Comparison of ENCODE assay signal across 14 mouse cellular contexts in genomic region chr5:144758422-144758821, GRCm38 (mm10). TPM values are rescaled to one million over a fixed set of nuclear protein-coding genes. Genes with fewer than 3 reads are reported as not detected.
DNase-seq lines count a peak whose midpoint lies in the region; ATAC-seq lines count a peak whose summit lies in the region.
"Had no signal": no experiment of that assay in that cellular context is flagged by ENCODE, and none has a peak within 500 bp of the region (broad histone marks: within the 10 kb centered on the region; RNA-seq: fewer than 3 reads in every experiment).

No protein-coding gene starts in this region.

- no peaks in the 10 kb centered on the region for H3K9me3 ChIP-seq in forebrain, embryonic 12.5 days
- H3K9me3 ChIP-seq in liver, embryonic 11.5 days (ENCODE audit: control insufficient read depth, low read length): no peaks in the 10 kb centered on the region

- peaks cover 22% of the 10 kb centered on the region for H3K4me1 ChIP-seq in forebrain, embryonic 12.5 days
- no peaks in the 10 kb centered on the region for H3K4me1 ChIP-seq in liver, embryonic 11.5 days (replicated peaks; ENCODE audit: control insufficient read depth, insufficient read depth, low read length)

- DNase-seq in frontal cortex, postnatal 25 days (ENCODE audit: low spot score in 2 of 2): no peak
- DNase-seq in left cerebral cortex, postnatal 10 days (ENCODE audit: extremely low spot score in 1 of 2, low spot score in 2 of 2): peak; percentile 42 to 48
- peak; percentile 51 for DNase-seq in retina, embryonic 14.5 days (ENCODE audit: low spot score)
- no peak for DNase-seq in cerebellum, postnatal 36 days
- no peak for DNase-seq in lung, postnatal 10 days
- DNase-seq in liver, embryonic 11.5 days (ENCODE audit: low spot score): no peak
- DNase-seq: cerebellum, postnatal 10 days; gastrocnemius, adult 2 months; heart, postnatal 4 days had no signal

- intact Hi-C loops in left cerebral cortex, postnatal 10 days (cut with DNase I): no loop called here

- WGBS in forebrain, embryonic 12.5 days: 4% methylated on average over 8 of the region's 8 CpGs
- 23% methylated on average over 8 of the region's 8 CpGs for WGBS in liver, embryonic 11.5 days

- ATAC-seq in frontal cortex, adult (ENCODE audit: low TSS enrichment): peak; percentile 25; the same call in 1 of the 2 replicates
- peak; percentile 75 for ATAC-seq in forebrain, embryonic 12.5 days (ENCODE audit: low FRiP score)
- no peak for ATAC-seq in liver, embryonic 11.5 days (replicated peaks; ENCODE audit: low FRiP score)
- ATAC-seq: lung, postnatal 0 days had no signal

- H3K4me3 ChIP-seq in forebrain, embryonic 12.5 days (replicated peaks): no peak overlapping the region
- no peak overlapping the region for H3K4me3 ChIP-seq in liver, embryonic 11.5 days (ENCODE audit: low read depth, low read length)
- H3K4me3 ChIP-seq: gastrocnemius, adult 2 months had no signal

- H3K36me3 ChIP-seq in forebrain, embryonic 12.5 days (replicated peaks): no peaks in the 10 kb centered on the region
- H3K36me3 ChIP-seq in liver, embryonic 11.5 days (ENCODE audit: control insufficient read depth, insufficient read depth, low read length): no peaks in the 10 kb centered on the region

- H3K27ac ChIP-seq in forebrain, embryonic 12.5 days: peak overlapping the region; percentile 75
- H3K27ac ChIP-seq in liver, embryonic 11.5 days (ENCODE audit: low read depth, low read length): no peak overlapping the region
- H3K27ac ChIP-seq: gastrocnemius, adult 2 months had no signal

- no peak overlapping the region for H3K9ac ChIP-seq in forebrain, embryonic 12.5 days
- no peak overlapping the region for H3K9ac ChIP-seq in liver, embryonic 11.5 days (ENCODE audit: low read depth, low read length)

- peaks cover 24% of the 10 kb centered on the region for H3K27me3 ChIP-seq in forebrain, embryonic 12.5 days
- peaks cover 21% of the 10 kb centered on the region for H3K27me3 ChIP-seq in liver, embryonic 11.5 days (replicated peaks; ENCODE audit: control insufficient read depth, insufficient read depth, low read length)

- peak overlapping the region; percentile 29 for H3K4me2 ChIP-seq in forebrain, embryonic 12.5 days
- no peak overlapping the region for H3K4me2 ChIP-seq in liver, embryonic 11.5 days

RNA-seq across cellular contexts. Expression of gene Tmem130, which starts 3.2 kb away (rescaled TPM):
- polyA plus RNA-seq in forebrain, embryonic 12.5 days (2016; fragmentation: Nextera tagmentation; extraction: Ambion mirVana): 48.1 and 56.0 TPM in 2 replicates
- 100 to 1,000 TPM; 205 to 222 TPM for total RNA-seq in left cerebral cortex, postnatal 10 days (2021)
- 0.65 and 0.86 TPM in 2 replicates for polyA plus RNA-seq in liver, embryonic 11.5 days (2014; fragmentation: Nextera tagmentation; extraction: Ambion mirVana)
- total RNA-seq: gastrocnemius, adult 2 months; neutrophil, adult 5-6 weeks had no signal
- polyA plus RNA-seq: C2C12 had no signal

RNA-seq across cellular contexts. Expression of gene Trrap, which starts 9.1 kb away (rescaled TPM):
- polyA plus RNA-seq in forebrain, embryonic 12.5 days (2016; fragmentation: Nextera tagmentation; extraction: Ambion mirVana): 100 and 107 TPM in 2 replicates
- total RNA-seq in left cerebral cortex, postnatal 10 days (2021): 100 to 1,000 TPM; 142 to 154 TPM
- polyA plus RNA-seq in liver, embryonic 11.5 days (2014; fragmentation: Nextera tagmentation; extraction: Ambion mirVana): 58.6 and 64.2 TPM in 2 replicates

Comparison
In these comparisons a context has a peak if more than half of its experiments do, and no peak if none do; other contexts are left out.
1. DNase-seq: peak in left cerebral cortex, postnatal 10 days (2 of 2) and retina, embryonic 14.5 days (single experiment); none in frontal cortex, postnatal 25 days (0 of 2), cerebellum, postnatal 36 days (0 of 2), lung, postnatal 10 days (single experiment) and liver, embryonic 11.5 days (single experiment).
2. RNA of gene Tmem130, which starts 3.2 kb away (polyA plus RNA-seq): 48.1 to 56.0 TPM in forebrain, embryonic 12.5 days; 0.65 to 0.86 TPM in liver, embryonic 11.5 days; every median in the first group is over 10 times any median in the second.